Mouse (Mus musculus): ENCODE measurements around the gene Clcnka.

Clcnka gene

DNA sequence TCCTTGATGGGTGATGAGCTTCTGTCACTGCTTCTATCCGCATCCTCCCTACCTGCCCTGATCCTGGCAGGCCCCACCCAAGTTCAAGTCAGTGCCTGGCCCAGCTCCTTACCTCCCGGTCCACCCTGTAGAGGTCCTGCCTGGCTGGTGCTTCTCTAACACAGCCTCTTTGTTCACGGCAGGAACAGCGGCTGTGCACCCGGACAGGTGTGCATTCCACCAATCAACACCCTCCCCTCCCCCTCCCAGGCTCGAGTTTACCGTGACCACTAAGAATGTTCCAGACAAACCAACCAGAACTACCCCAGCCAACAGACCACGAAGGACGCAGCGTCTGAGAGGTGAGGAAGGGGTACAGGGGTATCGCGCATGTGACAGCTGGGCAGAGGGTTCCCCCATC is at the start of gene Clcnka:
Clcnka (minus strand) TSS at position 180 of the 400 bp plus-strand sequence.
- DNase-seq (ENCODE audit: low spot score), result no peak

DNA sequence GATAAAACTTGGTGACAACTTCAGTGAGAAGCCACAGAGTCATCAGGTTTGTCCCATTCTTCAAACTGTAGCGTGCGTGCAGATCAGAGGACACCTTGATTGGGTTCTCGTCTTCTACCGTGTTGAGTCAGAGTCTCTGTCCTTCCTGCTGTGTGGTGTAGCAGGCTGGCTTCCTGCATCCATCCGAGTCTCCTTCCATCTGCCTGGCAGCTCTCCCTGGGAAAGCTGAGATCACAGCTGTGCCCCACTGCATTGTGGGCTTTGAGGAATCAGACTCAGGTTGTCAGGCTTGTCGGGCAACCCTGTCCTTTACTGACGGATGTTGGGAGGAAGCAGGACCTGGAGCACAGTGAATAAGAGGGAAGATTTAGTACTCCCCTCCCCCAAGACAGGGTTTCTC is 47.7 kb upstream of the Clcnka start:
- DNase-seq (ENCODE audit: low spot score), result no peak

DNA sequence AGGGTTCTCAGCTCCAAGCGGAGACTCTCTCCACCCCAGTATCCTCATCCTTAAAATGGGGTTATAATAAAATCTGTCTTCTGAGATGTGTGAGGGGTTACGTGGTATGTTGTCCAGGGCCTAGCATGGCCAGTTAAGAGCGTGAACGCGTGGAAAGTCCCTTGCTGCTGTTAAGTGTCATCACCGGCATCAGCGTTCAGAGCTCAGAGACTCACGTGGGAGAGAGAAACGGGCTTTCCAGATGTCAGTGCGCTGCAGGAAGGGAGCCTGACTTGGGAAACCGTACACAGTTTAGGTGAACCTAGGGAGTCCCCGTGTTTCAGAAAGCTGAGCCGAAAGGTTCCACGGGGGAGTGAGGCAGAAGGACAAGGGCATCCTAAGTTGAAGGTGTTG is 46.8 kb upstream of the Clcnka start:
- DNase-seq (ENCODE audit: low spot score), result no peak

DNA sequence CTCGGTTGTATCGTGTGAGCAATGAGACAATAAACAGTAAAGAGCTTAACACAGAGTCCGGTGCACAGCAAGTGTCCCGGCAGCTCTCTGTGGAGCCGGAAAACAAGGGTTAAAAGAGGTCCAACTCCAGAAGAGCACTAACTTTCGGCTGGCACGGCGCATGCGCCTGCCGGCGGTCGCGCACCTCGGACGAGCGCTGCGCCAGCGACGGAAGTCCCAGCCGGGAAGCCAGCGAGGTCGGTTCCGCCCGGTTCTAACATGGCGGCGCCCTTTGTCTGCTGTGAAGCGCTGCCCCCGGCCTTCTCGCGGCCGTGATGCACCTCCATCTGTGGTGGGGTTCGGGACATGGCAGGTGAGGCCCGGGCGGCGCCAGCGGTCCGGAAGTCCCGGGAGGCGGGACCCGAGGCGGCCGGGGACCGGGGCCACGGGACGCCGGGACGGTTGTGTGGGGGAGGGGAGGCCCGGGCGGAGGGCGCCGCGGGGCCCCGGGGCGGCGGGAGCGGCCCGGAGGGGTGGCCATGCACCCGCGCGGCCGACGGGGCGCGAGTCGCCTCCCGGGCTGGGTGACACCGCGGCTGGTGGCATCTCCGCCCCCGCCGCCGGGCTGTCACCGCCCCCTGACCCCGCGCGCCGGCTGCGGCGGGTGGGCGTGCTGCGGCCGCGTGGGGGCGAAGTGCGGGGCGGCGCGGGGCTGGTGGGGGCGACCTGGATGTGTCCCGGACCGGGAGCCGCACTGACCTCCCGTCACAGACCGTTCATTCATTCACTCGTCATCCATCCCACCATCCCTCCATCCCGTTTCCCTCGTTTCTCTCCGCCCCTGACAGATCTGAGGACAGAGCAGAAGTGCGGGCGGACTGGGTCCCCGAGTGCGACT is 46.2 kb upstream of the Clcnka start, which contains the start of gene Zbtb17:
Zbtb17 (plus strand) TSS at position 204 of the 877 bp plus-strand sequence.
- peak; percentile 80 for DNase-seq (ENCODE audit: low spot score)

DNA sequence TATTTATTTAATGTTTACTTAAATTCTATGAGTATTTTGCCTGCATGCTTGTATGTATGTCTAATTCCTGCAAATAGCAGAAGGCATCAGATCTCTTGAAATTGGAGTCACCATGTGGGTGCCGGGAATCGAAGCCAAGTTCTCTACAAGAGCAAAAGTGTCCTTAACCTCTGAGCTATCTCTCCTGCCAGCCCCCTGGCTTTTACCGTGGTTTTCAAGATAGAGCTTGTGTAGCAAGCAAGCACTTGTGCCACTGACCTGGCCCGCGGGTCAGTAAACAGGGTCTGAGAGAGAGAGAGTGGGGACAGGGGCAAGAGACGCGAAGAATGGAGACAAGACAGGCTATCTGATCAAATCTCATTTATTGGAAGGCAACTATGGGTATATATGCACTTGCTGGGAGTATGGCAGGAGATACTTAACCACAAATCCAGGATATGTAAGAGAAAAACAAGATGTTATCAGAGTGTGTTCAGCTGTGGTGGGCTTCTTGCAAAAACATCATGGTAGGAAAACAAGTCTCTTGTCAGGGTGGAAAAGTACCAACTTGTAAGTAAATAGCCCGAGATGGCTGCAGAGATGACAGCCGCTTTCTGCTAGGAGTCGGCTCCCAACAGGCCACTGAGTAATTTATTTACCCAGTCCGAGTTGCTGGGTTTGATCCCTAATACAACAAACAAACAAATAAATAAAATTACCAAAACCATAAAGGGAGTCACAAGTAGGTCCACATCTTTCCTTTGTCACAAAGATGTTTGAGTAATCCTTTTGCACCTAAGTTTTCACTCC is 45.3 kb upstream of the Clcnka start:
- no peak for DNase-seq (ENCODE audit: low spot score)

DNA sequence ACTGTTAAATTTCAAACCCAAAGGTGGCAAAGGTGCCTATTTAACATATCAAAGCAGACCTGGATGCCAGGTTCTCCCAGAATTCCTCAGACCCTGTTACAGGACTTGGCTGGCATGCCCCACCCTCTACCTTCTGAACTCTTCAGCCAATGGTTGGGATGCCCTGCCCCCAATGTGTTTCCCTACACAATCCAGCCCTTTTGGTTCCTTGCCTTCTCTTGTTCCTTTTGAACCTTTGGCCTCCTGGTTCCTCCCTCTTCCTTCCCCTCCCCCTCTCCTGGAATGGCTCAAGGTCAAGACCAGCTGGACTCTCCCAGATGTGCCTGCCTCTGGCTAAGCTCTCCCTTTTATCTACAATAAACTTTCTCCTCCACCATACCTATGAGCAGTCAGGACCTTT is 42.4 kb upstream of the Clcnka start:
- DNase-seq (ENCODE audit: low spot score), result no peak

DNA sequence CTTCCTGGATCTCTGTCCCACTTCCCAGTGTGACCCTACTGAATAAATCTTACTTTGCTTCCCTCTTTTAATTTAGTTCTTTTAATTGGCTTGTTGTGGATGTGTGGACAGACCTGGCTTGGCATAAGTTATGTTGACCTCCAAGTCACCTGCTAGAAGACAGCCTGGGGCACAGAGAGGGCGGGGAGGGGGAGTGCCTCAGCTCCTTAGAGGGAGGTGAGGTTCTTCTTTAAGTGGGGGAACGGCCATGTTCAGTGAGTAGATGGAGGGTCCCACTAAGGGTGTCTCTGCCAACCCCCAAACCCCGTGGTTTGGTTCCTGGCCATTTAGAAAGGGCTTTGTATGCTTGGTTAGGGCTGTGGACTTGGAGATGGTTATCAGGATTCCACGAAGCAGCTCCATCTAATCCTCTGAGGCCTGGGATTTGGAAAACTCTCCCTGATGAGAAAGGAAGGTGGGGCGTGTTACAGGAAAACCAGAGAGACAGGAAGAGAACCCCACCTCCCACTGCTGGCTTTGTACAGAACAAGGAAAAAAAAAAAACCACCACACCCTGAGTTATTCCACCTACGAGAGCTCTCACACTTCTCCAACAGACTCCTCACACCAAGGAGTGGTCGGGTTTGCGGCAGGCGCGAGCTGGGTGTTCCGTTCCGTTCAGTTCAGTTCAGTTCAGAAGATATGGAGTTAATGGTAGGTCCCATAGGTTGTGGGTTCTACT is 40.7 kb upstream of the Clcnka start:
- DNase-seq (ENCODE audit: low spot score), result no peak

DNA sequence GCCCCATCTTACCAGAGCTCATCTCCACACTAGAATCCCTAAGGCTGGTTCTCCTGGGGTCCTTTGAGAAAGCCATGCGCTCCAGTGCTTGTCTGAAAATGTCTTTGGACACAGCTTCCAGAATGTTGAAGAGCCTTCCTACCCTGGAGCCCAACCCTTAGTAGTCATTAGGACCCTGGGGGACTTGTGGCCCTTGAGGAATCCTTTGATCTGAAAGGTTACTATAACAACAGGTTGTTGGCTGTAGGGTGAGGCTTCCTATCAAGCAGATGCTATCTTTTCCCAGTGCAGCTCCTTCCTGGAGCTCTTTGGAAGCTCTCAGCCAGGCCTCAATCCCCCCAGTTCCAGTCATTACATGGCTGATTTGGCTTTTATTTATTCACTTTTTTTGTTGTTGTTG is 37.5 kb upstream of the Clcnka start, which contains the start of gene Srarp:
Srarp (minus strand) TSS at position 132 of the 400 bp plus-strand sequence.
- no peak for DNase-seq (ENCODE audit: low spot score)

DNA sequence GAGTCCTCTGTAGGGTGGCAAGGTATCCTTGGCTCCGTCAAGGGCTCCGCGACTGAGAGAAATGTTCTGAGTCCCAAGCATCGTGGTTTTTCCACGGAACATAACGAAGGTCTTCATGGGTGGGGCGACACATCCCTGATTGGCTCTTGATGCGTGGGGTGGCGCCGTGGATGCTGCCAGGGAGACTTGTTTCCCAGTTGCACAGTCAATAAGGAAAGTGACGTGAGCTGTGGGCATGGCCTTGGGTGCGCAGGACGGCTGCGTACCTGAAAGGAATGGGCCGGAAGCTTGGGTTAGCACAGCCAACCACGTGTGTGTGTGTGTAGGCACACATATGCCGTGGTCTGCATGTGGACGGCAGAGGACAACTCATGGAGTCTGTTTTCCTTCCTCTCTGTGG is 34.7 kb upstream of the Clcnka start:
- no peak for DNase-seq (ENCODE audit: low spot score)

DNA sequence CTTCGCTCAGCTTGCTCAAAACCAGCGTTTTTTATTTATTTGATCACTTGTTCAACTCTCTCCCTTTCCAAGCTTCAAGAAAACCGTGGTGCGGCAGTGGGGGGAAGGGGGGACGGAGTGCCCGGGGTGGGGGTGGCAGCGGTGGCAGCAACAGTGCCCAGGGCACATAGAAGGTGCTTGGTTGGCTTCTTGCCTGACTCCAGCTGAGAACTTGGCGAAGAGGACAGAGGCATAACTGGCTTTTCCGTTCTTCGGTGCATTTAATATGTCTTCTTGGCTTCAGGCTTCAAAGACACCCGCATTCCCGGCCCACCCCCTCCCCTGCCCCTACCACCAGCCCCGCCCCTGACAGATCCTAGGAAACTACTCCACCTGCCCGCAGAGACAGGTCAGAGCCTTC is 34.1 kb upstream of the Clcnka start:
- no peak for DNase-seq (ENCODE audit: low spot score)

DNA sequence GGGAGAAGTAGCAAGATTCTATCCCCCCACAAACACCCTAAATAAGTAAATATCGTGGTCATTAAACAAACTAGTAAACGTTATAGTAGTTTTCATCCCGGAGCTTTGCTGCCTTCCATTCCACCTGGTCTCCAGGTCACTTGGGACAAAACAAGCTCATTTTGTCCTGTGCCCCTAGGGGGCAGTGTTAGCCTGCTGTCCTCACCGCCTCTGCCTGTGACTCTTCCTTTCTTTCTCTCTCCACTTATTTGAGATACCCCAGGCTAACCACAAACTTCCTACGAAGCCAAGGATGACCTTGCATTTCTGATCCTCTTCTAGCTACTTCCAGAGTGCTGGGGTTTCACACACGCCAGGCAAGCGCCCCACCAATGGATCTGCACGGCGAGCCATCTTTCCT is 32.5 kb upstream of the Clcnka start:
- DNase-seq (ENCODE audit: low spot score), result no peak

DNA sequence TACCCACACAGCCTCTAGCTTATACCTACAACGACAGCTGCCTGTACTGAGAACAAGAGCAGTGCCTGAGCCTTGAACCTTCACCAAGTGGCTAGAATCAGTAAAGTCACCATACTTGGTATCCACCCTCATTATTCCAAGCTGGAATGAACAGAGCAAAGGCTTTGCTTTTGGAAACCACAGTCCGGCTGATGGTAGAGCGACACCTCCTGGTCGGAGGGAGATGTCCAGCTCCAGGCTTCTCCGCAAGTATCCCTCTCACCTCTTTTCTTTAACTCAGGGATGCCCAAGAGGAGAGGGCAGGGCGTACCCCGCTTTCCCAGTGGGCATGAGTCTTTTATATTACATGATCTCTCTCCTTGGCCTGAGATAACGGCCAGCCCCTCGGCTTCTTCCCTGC is 31.3 kb upstream of the Clcnka start:
- DNase-seq (ENCODE audit: low spot score), result no peak

DNA sequence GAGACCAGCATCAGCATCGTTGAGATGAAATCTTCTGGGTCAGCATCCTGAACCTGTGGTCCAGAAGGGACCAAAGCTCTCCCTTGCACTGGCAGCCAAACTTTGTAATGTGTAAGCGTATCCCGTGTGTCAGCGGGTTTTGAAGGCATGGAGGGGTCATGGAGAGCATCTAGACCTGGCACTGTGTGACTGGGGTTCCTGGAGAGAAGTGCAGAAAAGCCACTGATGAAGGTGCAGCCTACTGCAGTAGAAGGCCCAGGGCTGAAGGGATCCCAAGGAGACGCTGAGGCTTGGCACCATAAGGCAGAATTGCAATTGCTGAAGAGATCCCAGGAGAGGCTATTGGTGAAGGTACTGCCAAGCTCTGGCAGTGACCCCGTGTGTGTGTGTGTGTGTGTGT is 30.9 kb upstream of the Clcnka start:
- DNase-seq (ENCODE audit: low spot score), result no peak

DNA sequence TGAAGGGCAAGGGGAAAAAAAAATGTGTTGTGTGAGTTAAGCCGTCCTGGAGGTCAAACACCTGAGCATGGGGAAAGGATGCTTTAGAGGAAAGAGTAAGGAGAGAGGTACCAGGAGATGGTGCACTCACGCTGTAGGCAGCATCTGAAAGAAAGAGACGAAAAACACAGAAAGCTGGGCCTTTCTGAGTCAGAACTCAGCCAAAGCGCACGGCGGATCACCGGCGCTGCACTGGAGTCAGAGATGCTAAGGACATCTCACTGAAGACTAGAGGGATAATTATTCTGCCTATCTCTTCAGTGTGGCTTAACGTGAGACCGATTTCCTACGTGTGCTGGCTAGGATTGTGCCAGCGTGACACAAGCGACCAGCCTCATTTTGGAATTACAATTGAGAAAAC is 29.4 kb upstream of the Clcnka start:
- no peak for DNase-seq (ENCODE audit: low spot score)

DNA sequence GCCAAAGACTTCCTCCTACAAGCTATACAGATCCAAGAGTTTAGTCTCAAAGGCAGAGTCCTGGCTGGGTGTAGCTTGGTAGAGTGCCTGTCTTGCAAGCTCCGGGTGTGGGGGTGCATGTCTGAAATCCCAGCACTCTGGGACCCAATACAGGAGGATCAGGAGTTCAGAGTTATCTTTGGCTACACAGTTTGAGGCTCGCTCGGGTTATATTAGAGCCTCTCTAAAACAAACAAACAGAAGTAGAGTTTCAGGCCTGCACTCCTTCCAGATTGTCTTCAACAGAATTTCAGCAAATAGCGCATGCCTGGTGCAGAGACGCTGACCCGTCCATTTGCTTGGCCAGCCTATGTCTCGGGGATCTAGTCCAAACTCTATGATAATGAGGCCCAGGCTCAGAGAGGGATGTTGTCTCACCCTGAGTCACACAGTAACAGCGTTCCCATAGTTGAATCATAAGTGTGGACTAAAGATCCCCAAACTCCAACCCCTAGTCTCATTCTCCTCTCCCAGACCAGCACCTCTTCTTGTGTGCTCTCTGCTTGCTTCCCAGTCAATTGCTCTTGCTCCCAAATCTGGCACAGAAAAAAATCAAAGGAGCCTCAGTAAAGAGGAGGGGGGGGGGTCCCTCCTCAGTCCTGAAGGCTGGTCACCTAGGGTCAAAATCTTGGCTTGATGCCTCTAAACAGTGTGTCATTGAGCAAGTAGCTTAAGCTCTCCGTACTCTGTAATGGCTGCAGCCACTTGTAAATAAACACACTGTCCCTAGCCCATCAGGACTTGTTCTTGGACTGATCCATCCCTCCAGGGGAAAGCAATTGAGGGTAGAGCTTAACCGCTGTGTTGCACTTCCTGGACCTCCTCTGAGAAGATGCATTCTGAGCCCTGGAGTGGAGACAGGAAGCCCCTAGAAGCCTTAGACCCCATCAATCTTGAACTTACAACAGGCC is 28.5 kb upstream of the Clcnka start:
- no peak for DNase-seq (ENCODE audit: low spot score)

DNA sequence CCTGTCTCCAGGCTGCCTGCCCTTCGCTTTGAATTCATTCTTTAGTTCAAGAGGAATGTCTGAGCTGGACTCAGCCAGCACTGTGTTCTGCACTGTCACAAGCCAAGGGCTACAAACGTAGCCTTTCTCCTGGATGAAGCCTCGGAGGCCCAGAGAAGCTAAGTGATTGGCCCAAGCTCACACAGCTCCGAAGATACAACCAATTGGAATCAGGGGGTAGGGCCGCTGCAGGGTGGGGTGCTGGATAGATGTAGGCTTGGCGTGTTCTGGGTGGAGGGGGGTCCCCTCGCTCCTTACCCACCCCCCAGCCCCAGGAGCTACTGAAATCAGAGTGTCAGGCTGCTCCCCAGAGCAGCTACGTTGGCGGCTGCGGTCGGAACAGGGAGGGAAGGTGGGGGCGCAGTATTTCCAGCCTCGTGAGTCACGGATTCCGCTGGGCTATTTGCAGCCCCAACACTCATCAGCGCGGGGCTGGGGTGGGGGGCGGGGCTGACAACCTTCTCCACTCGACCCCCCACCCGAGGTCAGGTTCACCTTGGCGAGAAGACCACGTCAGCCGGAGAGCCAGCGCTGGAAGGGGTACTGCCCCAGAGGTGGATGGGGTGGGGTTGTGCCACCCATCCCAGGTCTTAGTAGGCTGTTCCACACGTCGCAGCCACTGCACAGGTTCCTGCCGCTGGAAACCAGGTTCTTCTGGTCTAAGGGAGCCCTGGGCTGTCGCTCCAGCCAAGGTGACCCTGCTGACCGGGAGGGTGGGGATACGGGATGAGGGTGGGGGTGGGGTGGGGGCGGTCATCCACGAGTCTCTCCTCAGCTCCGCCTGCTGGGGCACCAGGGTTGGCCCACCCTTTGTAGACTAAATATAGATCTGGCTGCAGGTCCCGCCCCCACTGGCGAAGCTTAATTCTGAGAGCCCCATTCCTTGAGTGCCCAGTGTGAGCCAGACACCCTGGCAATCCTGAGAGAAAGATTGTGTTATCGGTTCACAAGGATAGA is 27.3 kb upstream of the Clcnka start:
- DNase-seq (ENCODE audit: low spot score), result no peak

DNA sequence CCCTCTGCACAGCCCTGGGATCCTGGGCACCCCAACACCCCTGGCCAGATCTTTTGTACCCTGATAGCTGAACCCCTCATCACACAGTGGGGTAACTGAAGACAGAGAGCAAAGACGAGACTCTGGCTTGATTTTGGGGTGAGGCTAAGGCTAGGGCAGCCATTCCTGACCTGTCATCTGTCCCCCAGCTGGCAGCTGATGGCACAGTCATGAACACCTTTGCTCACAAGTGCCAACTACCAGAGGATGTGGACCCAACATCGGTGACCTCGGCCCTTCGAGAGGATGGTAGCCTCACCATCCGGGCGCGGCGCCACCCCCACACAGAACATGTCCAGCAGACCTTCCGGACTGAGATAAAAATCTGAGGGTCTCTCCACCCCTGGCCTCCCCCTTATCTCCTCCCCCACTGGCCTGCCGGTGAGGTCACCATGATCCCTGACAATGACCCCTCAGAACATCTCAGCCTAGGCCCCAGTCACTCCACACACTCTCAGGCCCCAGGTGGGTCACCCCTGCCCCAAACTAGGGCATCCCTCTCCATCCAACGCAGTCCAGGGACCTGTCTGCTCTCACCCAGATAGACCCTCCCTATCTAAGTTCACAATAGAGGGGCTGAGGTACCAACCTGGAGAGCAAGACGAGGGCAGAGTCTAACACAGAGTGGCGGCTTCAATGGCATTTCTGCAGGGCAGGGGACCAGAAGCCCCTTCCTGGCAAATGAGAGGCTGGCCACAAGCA is 25.3 kb upstream of the Clcnka start:
- no peak for DNase-seq (ENCODE audit: low spot score)

DNA sequence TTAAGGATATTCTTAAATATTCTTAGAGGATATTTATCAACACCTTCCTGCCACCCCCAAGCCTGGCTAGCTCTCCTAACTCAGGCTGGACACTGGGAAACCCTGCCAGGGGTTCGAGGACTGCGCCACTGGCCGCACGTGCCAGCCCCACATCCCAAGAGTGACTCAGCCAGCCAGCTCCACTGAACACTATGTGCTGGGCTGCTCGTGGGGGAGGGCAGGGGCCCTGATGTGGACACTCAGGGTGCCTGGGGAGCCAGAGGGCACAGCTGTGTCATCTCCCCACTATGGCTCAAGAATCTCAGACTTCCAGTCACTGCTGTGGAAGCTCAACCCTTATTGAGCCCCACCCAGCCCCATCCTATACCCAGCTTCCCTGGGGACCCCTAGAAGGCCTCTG is 24.8 kb upstream of the Clcnka start:
- no peak for DNase-seq (ENCODE audit: low spot score)

DNA sequence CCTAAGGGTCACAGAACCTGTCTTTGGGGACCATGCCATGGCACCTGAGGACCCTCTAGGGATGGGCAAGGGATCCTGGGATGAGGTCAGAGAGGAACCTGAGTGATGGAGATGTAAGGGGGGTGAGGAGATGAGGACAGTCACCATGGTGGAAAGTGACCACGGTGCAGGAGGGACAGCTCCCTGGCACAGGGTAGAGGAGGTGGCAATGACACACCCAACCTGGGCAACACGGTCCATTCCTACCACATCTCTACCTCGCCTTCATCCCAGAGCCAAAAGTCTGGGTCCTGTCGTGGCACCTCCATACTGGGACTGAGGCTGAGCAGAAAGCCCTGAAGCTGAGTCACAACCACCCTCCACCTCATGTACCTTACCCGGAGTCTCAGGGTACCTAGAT is 24.3 kb upstream of the Clcnka start:
- no peak for DNase-seq (ENCODE audit: low spot score)

Measured in ovary, postnatal 10 days (tissue).